Mouse (Mus musculus) embryonic stem cell, embryonic (primary cell): ENCODE measurements at regions not wholly inside any gene's neighbourhood (a gene's known extent, or its start where the extent isn't known, plus 50 kb on each side); places are given as distances from the start of the nearest gene placed in this dataset.

ENCODE experiments used
- CTCF ChIA-PET, 4 experiments: fragments of 300-600 bp in 2 of 4; fragments of 350-600 bp in 2 of 4; sonication (Branson Sonifier 250); formaldehyde crosslinking; loops; one replicate each; lab custom pipeline; 2022; ENCODE audit warnings: inconsistent platforms in 2 of 4; lab: Charles Lee
- POLR2A ChIA-PET, 4 experiments: fragments of 300-600 bp in 2 of 4; fragments of 350-600 bp in 2 of 4; sonication (Branson Sonifier 250); formaldehyde crosslinking; loops; one replicate each; lab custom pipeline; 2022; ENCODE audit warnings: antibody characterized with exemption in 4 of 4, inconsistent platforms in 1 of 4; lab: Charles Lee

- ChIA-PET CTCF (no interaction called here), POLR2A (interaction anchor here in 2 of 4 experiments (0.6 to 0.7 kb wide), 2 partner anchors 10 to 458 kb away, joined by 5 to 9 read pairs; no protein-coding TSS in a partner anchor)
These were observed 372.4 kb upstream of the Isx start for GRCm38 (mm10) chr8:74500413-74501135.

GRCm38 (mm10) chr8:74501291-74501690 is 371.7 kb upstream of the Isx start:
- CTCF ChIA-PET, result no interaction called here

More at GRCm38 (mm10) chr8:74501291-74501690, 371.7 kb upstream of the Isx start:
- POLR2A ChIA-PET, result no interaction called here
